Mouse (Mus musculus): ENCODE measurements at regions not wholly inside any gene's neighbourhood (a gene's known extent, or its start where the extent isn't known, plus 50 kb on each side); places are given as distances from the start of the nearest gene placed in this dataset.

DNA sequence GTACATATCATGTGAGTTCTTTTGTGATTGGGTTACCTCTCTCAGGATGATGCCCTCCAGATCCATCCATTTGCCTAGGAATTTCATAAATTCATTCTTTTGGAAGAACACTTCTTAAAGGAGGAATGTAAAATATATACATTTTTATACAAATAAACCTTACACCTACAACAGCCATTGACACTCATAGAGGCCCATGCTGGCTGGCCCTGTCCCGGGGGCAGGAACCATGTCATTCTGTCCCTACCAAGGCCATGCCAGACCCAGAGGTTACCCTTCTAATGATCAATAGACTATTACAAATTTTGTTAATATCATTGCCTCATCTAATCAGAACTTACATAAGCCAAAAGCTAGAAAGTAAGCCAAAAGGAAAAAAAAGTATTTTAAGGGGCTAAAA, 49.9 kb upstream of the Boc start:
- no peak overlapping the region for H3K27ac ChIP-seq (ENCODE audit: low read length)
- H3K9me3 ChIP-seq (replicated peaks; ENCODE audit: control insufficient read depth, low read length, poor library complexity, severe bottlenecking): no peaks in the 10 kb centered on the region
- no peaks in the 10 kb centered on the region for H3K4me1 ChIP-seq (ENCODE audit: control insufficient read depth, insufficient read depth, low read length)
- H3K9ac ChIP-seq (ENCODE audit: low read depth, low read length): no peak overlapping the region
- ATAC-seq: no peak
- H3K36me3 ChIP-seq (ENCODE audit: control insufficient read depth, insufficient read depth, low read length): no peaks in the 10 kb centered on the region
- H3K27me3 ChIP-seq (ENCODE audit: control insufficient read depth, insufficient read depth, low read depth, low read length): no peaks in the 10 kb centered on the region
- no peak overlapping the region for H3K4me2 ChIP-seq (ENCODE audit: low read length)
- WGBS: 91% methylated on average over 1 of the region's 1 CpGs
- H3K4me3 ChIP-seq (ENCODE audit: low read depth, low read length): no peak overlapping the region
